Mouse (Mus musculus): ENCODE measurements around the gene Sec14l4. TPM values are rescaled to one million over a fixed set of nuclear protein-coding genes. Genes with fewer than 3 reads are reported as not detected.

Sec14l4 gene
- polyA plus RNA-seq, 1 experiment from 2014 or later: not detected

DNA sequence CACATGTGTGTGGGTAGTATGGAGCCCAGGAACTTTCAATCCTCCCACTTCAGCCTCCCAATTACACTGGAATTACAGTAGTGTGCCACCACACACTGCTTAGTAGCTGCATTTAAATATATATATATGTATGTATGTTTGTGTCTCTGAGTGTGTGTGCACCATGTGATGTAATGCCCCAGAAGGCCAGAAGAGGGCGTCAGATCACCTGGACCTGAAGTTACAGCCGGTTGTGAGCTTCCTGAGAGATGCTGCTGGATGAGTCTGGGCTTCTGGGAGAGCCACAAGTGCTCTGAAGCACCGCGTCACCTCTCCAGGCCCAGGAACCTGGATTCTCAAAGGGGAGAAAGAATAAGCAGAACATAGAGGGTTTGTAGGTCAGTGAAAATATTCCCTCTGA is 1.9 kb upstream of the Sec14l4 start:
- no peak overlapping the region for H3K27ac ChIP-seq (ENCODE audit: poor library complexity, severe bottlenecking)
- H3K36me3 ChIP-seq: no peaks in the 10 kb centered on the region
- H3K9me3 ChIP-seq (replicated peaks): no peaks in the 10 kb centered on the region
- H3K4me3 ChIP-seq: no peak overlapping the region
- 67% methylated on average over 4 of the region's 4 CpGs for WGBS
- ATAC-seq (ENCODE audit: insufficient number of reproducible peaks, low FRiP score): no peak
- no peaks in the 10 kb centered on the region for H3K4me1 ChIP-seq (replicated peaks)
- H3K27me3 ChIP-seq (replicated peaks): peaks cover 23% of the 10 kb centered on the region
- H3K4me2 ChIP-seq: no peak overlapping the region
- no peak overlapping the region for H3K9ac ChIP-seq

DNA sequence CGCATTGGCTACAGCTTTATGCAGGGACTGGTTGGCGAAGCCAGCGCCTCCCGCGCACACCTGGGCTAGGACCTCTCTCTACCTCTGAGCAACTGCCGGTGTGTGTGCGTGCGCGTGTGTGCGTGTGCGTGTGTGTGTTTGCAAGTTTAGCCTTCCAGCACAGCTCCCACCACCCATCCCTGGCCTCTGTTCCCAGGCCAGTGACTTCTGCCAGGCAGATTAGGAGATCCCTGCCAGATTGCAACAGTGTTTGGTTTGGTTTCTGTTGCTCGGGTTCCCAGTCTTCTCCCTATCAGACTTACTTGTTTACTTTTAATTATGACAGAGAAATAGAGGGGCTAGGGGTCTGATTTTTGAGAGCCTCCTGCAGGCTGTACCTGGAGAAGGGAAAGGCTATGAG is 699 bp downstream of the Sec14l4 start:
- H3K4me3 ChIP-seq: no peak overlapping the region
- 20% methylated on average over 10 of the region's 12 CpGs for WGBS
- H3K27ac ChIP-seq (ENCODE audit: poor library complexity, severe bottlenecking): no peak overlapping the region
- peaks cover 23% of the 10 kb centered on the region for H3K27me3 ChIP-seq (replicated peaks)
- peaks cover 8% of the 10 kb centered on the region; the same call in 1 of the 2 replicates for H3K4me1 ChIP-seq (replicated peaks)
- H3K9ac ChIP-seq: no peak overlapping the region
- H3K4me2 ChIP-seq: no peak overlapping the region
- ATAC-seq (ENCODE audit: insufficient number of reproducible peaks, low FRiP score): no peak
- H3K9me3 ChIP-seq (replicated peaks): no peaks in the 10 kb centered on the region
- no peaks in the 10 kb centered on the region for H3K36me3 ChIP-seq

DNA sequence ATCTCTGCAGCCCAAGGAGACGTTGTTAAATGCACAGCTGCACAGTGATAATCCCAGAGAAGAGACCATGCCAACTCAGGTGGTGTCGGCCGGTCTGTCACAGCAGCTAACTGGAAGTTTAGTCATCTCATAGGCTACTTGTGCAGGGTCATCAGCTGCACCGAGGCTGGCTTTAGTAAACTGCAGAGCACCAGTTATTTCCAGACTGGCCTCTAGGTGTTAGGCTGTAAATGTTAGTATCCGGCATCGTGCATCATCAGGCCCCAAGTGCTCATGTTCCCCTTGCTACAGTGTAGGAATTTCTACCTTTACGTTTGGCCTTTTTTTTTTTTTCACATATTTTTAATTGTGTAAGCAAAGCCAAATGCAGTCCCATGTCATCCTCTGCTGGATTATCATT is 2.2 kb downstream of the Sec14l4 start:
- H3K27ac ChIP-seq (ENCODE audit: poor library complexity, severe bottlenecking): no peak overlapping the region
- no peaks in the 10 kb centered on the region for H3K36me3 ChIP-seq
- no peak overlapping the region for H3K9ac ChIP-seq
- H3K9me3 ChIP-seq (replicated peaks): no peaks in the 10 kb centered on the region
- H3K4me1 ChIP-seq (replicated peaks): peaks cover 8% of the 10 kb centered on the region; the same call in 1 of the 2 replicates
- no peak overlapping the region for H3K4me3 ChIP-seq
- no peak for ATAC-seq (ENCODE audit: insufficient number of reproducible peaks, low FRiP score)
- H3K4me2 ChIP-seq: no peak overlapping the region
- H3K27me3 ChIP-seq (replicated peaks): peaks cover 23% of the 10 kb centered on the region
- 57% methylated on average over 7 of the region's 7 CpGs for WGBS

DNA sequence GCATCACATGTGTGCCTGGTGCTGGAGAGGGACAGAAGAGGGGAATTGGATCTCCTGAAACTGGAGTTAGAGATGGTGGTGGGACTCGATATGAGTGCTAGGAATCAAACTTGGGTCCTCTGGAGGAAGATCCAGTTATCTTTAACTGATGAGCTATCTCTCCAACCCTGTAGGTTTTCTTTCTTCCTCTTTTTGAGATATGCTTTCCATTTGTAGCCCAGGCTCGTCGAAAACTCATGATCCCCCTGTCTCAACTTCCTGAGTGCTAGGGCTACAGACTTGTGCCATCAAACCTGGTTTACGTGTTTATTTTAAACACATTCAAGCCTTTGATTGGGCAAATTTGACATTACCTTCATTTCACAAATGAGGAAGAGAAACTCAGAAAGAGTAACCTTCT is 2.9 kb downstream of the Sec14l4 start:
- no peak overlapping the region for H3K27ac ChIP-seq (ENCODE audit: poor library complexity, severe bottlenecking)
- H3K4me1 ChIP-seq (replicated peaks): peaks cover 8% of the 10 kb centered on the region; the same call in 1 of the 2 replicates
- no peaks in the 10 kb centered on the region for H3K9me3 ChIP-seq (replicated peaks)
- no peak overlapping the region for H3K9ac ChIP-seq
- H3K36me3 ChIP-seq: no peaks in the 10 kb centered on the region
- no peak overlapping the region for H3K4me3 ChIP-seq
- no peak for ATAC-seq (ENCODE audit: insufficient number of reproducible peaks, low FRiP score)
- peaks cover 23% of the 10 kb centered on the region for H3K27me3 ChIP-seq (replicated peaks)
- no peak overlapping the region for H3K4me2 ChIP-seq
- 77% methylated on average over 4 of the region's 4 CpGs for WGBS

DNA sequence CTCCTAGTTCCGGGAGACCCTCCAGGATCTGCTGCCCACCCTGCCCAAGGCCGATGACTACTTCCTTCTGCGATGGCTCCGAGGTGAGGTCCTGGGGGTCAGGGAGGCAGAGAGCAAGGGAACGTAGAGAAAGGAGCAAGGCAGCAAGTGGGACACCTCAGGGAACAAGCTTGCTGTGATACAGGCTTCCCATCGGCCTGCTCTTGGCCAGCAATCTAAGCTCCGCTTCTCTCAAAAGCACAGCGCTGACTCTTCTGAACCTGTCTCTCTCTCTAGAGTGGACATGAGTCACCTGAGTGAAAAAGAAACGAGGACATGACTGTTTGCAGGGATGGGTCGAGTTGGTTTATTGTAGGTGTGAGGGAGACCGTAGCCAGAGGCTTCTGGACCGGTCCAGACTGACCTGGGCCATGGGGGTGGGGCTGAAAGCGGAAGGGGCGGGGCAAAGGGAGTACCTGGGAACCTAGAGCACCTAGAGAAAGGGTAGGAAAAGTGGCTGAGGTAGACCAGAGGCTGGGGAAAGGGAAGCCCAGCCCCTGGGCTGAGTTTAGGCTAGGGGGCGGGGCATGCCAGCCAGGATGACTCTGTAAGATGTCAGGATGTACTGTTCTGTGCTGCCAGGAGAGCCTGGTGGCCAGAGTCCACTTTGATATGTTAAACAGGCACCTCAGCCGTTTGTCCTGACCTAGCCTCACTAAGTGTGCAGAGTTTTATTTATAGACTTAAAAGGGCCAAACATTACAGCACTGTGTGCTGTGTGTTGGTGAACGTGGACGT is 4.0 kb downstream of the Sec14l4 start:
- peaks cover 23% of the 10 kb centered on the region for H3K27me3 ChIP-seq (replicated peaks)
- no peak overlapping the region for H3K4me2 ChIP-seq
- no peak overlapping the region for H3K9ac ChIP-seq
- H3K27ac ChIP-seq (ENCODE audit: poor library complexity, severe bottlenecking): no peak overlapping the region
- peaks cover 8% of the 10 kb centered on the region; the same call in 1 of the 2 replicates for H3K4me1 ChIP-seq (replicated peaks)
- no peaks in the 10 kb centered on the region for H3K36me3 ChIP-seq
- H3K4me3 ChIP-seq: no peak overlapping the region
- WGBS: 61% methylated on average over 18 of the region's 18 CpGs
- H3K9me3 ChIP-seq (replicated peaks): no peaks in the 10 kb centered on the region
- no peak for ATAC-seq (ENCODE audit: insufficient number of reproducible peaks, low FRiP score)

DNA sequence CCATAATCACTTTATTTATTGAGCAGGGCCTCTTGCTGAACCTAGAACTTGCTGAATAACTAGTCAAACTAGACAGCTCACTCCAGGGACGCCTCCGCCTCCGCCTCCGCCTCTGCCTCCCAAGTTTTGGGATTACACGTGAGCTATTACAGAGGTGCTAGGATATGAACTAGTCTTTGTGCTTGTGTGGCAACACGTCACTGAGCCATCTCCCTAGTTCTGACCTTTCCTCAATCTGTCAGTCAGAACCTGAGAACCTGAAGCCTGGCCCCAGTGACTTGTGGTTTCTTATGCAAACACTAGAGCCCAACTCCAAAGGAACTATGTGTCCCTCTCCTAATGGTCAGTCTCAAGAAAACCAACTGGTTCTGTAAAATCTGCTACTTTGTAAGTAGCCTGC is 4.7 kb downstream of the Sec14l4 start:
- peaks cover 8% of the 10 kb centered on the region; the same call in 1 of the 2 replicates for H3K4me1 ChIP-seq (replicated peaks)
- no peaks in the 10 kb centered on the region for H3K36me3 ChIP-seq
- no peak overlapping the region for H3K27ac ChIP-seq (ENCODE audit: poor library complexity, severe bottlenecking)
- H3K9ac ChIP-seq: no peak overlapping the region
- no peak for ATAC-seq (ENCODE audit: insufficient number of reproducible peaks, low FRiP score)
- H3K27me3 ChIP-seq (replicated peaks): peaks cover 21% of the 10 kb centered on the region
- no peaks in the 10 kb centered on the region for H3K9me3 ChIP-seq (replicated peaks)
- no peak overlapping the region for H3K4me3 ChIP-seq
- H3K4me2 ChIP-seq: no peak overlapping the region
- 78% methylated on average over 6 of the region's 6 CpGs for whole genome bisulfite sequencing

DNA sequence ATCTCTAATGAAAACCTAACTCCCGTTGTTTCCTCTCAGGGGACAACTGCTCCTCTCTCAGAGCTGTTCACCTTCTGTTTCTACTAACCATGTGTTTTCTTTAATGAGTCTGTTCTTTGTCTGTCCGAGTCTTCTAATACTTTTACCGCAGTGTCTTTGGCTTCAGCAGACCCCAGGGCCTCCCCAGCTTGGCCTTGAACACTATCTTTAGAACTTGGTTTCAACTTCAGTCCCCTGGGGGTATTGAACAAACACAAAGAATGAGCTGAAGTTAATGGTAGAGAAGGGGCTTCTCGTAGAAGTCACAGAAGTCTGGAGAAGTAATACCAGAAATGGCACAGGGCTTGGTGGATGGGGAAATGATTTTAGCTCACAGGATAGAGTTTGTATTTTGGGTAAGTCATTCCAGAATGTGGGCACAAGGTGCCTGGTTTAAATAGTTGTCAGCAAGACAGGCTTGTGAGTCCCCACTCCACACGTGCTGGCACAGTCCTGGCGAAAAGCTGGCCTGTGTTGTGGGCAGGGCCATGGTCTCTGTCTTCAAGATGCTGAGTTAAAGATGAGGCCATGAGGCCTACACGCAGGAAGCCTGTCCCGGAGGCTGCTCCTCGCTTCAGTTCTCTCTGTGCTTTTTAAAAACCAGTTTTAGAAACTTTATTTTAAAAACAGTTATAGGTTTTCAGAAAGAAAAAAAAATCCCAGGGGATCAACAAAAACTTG is 5.3 kb downstream of the Sec14l4 start:
- Histone ChIP-seq H3K4me2 (no peak overlapping the region), H3K27me3 (replicated peaks) (peaks cover 15% of the 10 kb centered on the region), H3K27ac (ENCODE audit: poor library complexity, severe bottlenecking) (no peak overlapping the region), H3K9ac (no peak overlapping the region), H3K4me3 (no peak overlapping the region), H3K36me3 (no peaks in the 10 kb centered on the region), H3K4me1 (replicated peaks) (peaks cover 8% of the 10 kb centered on the region; the same call in 1 of the 2 replicates), H3K9me3 (replicated peaks) (no peaks in the 10 kb centered on the region)
- 51% methylated on average over 9 of the region's 9 CpGs for WGBS
- ATAC-seq (ENCODE audit: insufficient number of reproducible peaks, low FRiP score): no peak

DNA sequence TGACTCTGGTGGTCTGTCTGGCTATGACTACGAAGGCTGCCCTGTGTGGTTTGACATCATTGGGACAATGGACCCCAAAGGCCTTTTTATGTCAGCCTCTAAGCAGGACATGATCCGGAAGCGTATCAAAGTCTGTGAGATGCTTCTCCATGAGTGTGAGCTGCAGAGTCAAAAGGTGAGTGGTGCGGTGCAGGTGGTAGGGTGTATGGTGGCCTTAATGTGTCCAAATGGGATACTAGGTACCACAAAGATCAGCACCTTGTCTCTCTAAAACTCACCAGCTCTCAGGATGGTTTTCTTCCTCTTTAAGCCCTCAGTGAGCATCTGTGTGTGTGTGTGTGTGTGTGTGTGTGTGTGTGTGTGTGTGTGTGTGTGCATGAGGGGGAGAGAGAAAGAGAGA is 8.7 kb downstream of the Sec14l4 start:
- Histone ChIP-seq H3K27ac (ENCODE audit: poor library complexity, severe bottlenecking) (no peak overlapping the region), H3K4me2 (no peak overlapping the region), H3K4me1 (replicated peaks) (peaks cover 8% of the 10 kb centered on the region; the same call in 1 of the 2 replicates), H3K9me3 (replicated peaks) (no peaks in the 10 kb centered on the region), H3K27me3 (replicated peaks) (no peaks in the 10 kb centered on the region), H3K9ac (no peak overlapping the region), H3K36me3 (no peaks in the 10 kb centered on the region), H3K4me3 (no peak overlapping the region)
- 85% methylated on average over 4 of the region's 4 CpGs for WGBS
- ATAC-seq (ENCODE audit: insufficient number of reproducible peaks, low FRiP score): no peak

DNA sequence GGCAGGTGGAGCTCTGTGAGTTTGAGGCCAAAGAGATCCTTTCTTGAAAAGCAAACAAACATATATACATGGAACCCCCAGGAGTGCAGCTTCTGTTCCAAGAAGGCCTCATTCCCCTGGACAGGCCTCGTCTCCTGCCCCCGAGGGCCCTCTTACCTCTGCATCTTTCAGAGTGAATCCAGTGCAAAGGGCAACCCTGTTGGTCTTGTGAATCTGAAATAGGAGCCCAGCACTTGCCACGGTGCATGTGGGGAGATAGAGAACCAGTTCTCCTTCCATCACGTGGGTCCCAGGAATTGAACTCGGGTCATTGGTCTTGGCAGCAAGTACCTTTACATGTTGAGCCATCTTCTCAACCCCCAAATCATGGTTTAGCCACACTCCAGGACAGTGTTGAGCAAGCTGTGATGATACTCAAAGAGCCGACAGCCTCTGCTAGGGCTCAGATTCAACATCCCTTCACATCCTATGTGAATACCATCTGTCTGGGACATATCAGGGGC is 9.9 kb downstream of the Sec14l4 start:
- WGBS: 72% methylated on average over 6 of the region's 6 CpGs
- Histone ChIP-seq H3K9me3 (replicated peaks) (peaks cover 5% of the 10 kb centered on the region; the same call in 1 of the 2 replicates), H3K4me2 (no peak overlapping the region), H3K36me3 (no peaks in the 10 kb centered on the region), H3K4me1 (replicated peaks) (no peaks in the 10 kb centered on the region), H3K4me3 (no peak overlapping the region), H3K27me3 (replicated peaks) (no peaks in the 10 kb centered on the region), H3K27ac (ENCODE audit: poor library complexity, severe bottlenecking) (no peak overlapping the region), H3K9ac (no peak overlapping the region)
- no peak for ATAC-seq (ENCODE audit: insufficient number of reproducible peaks, low FRiP score)

DNA sequence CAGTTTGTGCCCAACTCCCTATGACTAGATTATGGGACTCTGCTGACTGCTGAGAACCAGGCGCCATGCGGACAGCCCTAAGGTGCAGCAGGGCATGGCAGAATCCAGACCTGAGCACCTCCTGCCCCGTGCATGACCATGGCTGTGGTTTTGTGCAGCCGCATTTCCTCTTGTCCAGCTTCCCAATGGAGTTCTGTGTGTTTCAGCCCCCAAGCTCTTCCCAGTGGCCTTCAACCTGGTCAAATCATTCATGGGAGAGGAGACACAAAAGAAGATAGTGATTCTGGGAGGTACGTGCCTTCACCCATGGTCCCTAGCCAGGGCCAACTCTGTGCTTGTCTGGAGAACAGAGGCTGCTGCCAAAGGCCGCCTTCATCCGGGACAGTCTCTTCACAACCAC is 11.8 kb downstream of the Sec14l4 start:
- WGBS: 83% methylated on average over 7 of the region's 7 CpGs
- H3K9me3 ChIP-seq (replicated peaks): peaks cover 5% of the 10 kb centered on the region; the same call in 1 of the 2 replicates
- H3K36me3 ChIP-seq: no peaks in the 10 kb centered on the region
- no peak overlapping the region for H3K4me2 ChIP-seq
- ATAC-seq (ENCODE audit: insufficient number of reproducible peaks, low FRiP score): no peak
- no peak overlapping the region for H3K27ac ChIP-seq (ENCODE audit: poor library complexity, severe bottlenecking)
- no peaks in the 10 kb centered on the region for H3K27me3 ChIP-seq (replicated peaks)
- H3K4me3 ChIP-seq: no peak overlapping the region
- H3K4me1 ChIP-seq (replicated peaks): no peaks in the 10 kb centered on the region
- H3K9ac ChIP-seq: no peak overlapping the region

DNA sequence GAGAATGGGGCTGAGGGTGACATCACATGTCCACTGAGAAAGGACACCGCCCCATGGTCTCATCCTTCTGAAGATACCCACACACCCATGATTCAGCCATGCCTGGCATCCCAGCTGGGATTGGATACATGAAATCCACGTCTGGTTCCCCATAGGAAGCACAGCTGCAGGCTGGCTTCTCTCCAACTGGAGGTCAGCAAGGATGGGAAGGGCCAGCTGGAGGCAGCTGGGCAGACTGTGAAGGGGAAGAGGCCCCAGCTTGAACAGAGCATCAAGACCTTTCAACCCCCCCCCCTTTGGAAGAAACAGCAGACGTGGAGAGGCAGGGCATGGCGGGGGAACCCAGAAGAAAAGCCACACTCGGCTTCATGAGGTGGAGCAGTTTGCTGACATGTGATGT is 15.3 kb downstream of the Sec14l4 start:
- Histone ChIP-seq H3K27ac (ENCODE audit: poor library complexity, severe bottlenecking) (no peak overlapping the region), H3K9ac (no peak overlapping the region), H3K4me3 (no peak overlapping the region), H3K36me3 (no peaks in the 10 kb centered on the region), H3K4me2 (no peak overlapping the region), H3K4me1 (replicated peaks) (no peaks in the 10 kb centered on the region), H3K9me3 (replicated peaks) (peaks cover 11% of the 10 kb centered on the region), H3K27me3 (replicated peaks) (no peaks in the 10 kb centered on the region)
- ATAC-seq (ENCODE audit: insufficient number of reproducible peaks, low FRiP score): no peak
- WGBS: 75% methylated on average over 5 of the region's 5 CpGs
